Mouse (Mus musculus) forelimb bud, embryonic 11.5 days (tissue): ENCODE data around the gene Elavl4.
A peak's percentile ranks its signal among the peaks of the same experiment; 100 is the strongest.

Experiments
- DNase-seq: peaks from one replicate; pipeline ENCODE4 v3.0.0-alpha.2; 2012; ENCODE audit warnings: low read depth, low spot score

Gene Elavl4

GRCm38 (mm10) chr4:110266804-110267575 is 84.7 kb downstream of the Elavl4 start:
- DNase-seq = no peak

GRCm38 (mm10) chr4:110264345-110264943 is 87.3 kb downstream of the Elavl4 start:
- DNase-seq = no peak

- DNase-seq = no peak
Measured at GRCm38 (mm10) chr4:110257360-110257759, 94.3 kb downstream of the Elavl4 start.

- no peak for DNase-seq
Measured at GRCm38 (mm10) chr4:110255617-110256016, 96.1 kb downstream of the Elavl4 start.

- DNase-seq = no peak
Measured at GRCm38 (mm10) chr4:110250055-110250454, 101.7 kb downstream of the Elavl4 start.

GRCm38 (mm10) chr4:110242879-110243278 is 108.8 kb downstream of the Elavl4 start:
- no peak for DNase-seq

- DNase-seq = no peak
Measured at GRCm38 (mm10) chr4:110234554-110234953, 117.2 kb downstream of the Elavl4 start.

GRCm38 (mm10) chr4:110232327-110232726 is 119.4 kb downstream of the Elavl4 start:
- DNase-seq = no peak

- no peak for DNase-seq
Measured at GRCm38 (mm10) chr4:110231799-110232198, 119.9 kb downstream of the Elavl4 start.

- no peak for DNase-seq
Measured at GRCm38 (mm10) chr4:110229652-110230051, 122.1 kb downstream of the Elavl4 start.

GRCm38 (mm10) chr4:110229238-110229637 is 122.5 kb downstream of the Elavl4 start:
- DNase-seq = no peak

GRCm38 (mm10) chr4:110227621-110228031 is 124.1 kb downstream of the Elavl4 start:
- DNase-seq = no peak

- DNase-seq = no peak
Measured at GRCm38 (mm10) chr4:110225492-110225891, 126.2 kb downstream of the Elavl4 start.

- DNase-seq = no peak
Measured at GRCm38 (mm10) chr4:110218819-110219218, 132.9 kb downstream of the Elavl4 start.

GRCm38 (mm10) chr4:110217553-110217952 is 134.2 kb downstream of the Elavl4 start:
- no peak for DNase-seq

- DNase-seq = no peak
Measured at GRCm38 (mm10) chr4:110214543-110214942, 137.2 kb downstream of the Elavl4 start.

- DNase-seq = no peak
Measured at GRCm38 (mm10) chr4:110213666-110214065, 138.0 kb downstream of the Elavl4 start.

- DNase-seq = no peak
Measured at GRCm38 (mm10) chr4:110210246-110210645, 141.5 kb downstream of the Elavl4 start.

GRCm38 (mm10) chr4:110209613-110210012 is 142.1 kb downstream of the Elavl4 start:
- peak; percentile 10 for DNase-seq

GRCm38 (mm10) chr4:110201680-110202079 is 150.0 kb downstream of the Elavl4 start:
- DNase-seq = no peak

- DNase-seq = no peak
Measured at GRCm38 (mm10) chr4:110199897-110200296, 151.8 kb downstream of the Elavl4 start.

- no peak for DNase-seq
Measured at GRCm38 (mm10) chr4:110198600-110198999, 153.1 kb downstream of the Elavl4 start.

GRCm38 (mm10) chr4:110177263-110177662 is 174.4 kb downstream of the Elavl4 start:
- no peak for DNase-seq
